28 mouse cellular contexts compared by ENCODE assay signal in genomic region chr10:8043416-8044163, GRCm38 (mm10).
DNase-seq lines count a peak whose midpoint lies in the region; ATAC-seq and TF ChIP-seq lines count a peak whose summit lies in the region.
"Had no signal": no experiment of that assay in that cellular context is flagged by ENCODE, and none has a peak within 500 bp of the region (broad histone marks: within the 10 kb centered on the region; RNA-seq: fewer than 3 reads in every experiment).

No protein-coding gene starts in this region.

- H3K4me2 ChIP-seq in liver, embryonic 11.5 days: no peak overlapping the region
- H3K4me2 ChIP-seq: forebrain, embryonic 13.5 days; heart, embryonic 12.5 days; hindbrain, embryonic 13.5 days; limb, embryonic 12.5 days; liver, embryonic 13.5 days had no signal

- H3K36me3 ChIP-seq in liver, adult 2 months (ENCODE audit: control insufficient read depth, insufficient read depth, low read length): no peaks in the 10 kb centered on the region
- H3K36me3 ChIP-seq in liver, embryonic 11.5 days (ENCODE audit: control insufficient read depth, insufficient read depth, low read length): no peaks in the 10 kb centered on the region
- H3K36me3 ChIP-seq: heart, embryonic 12.5 days; hindbrain, embryonic 13.5 days; limb, embryonic 12.5 days; liver, embryonic 13.5 days had no signal

- H3K9me3 ChIP-seq in liver, embryonic 11.5 days (ENCODE audit: control insufficient read depth, low read length): no peaks in the 10 kb centered on the region
- H3K9me3 ChIP-seq: forebrain, embryonic 13.5 days; heart, embryonic 12.5 days; hindbrain, embryonic 13.5 days; limb, embryonic 12.5 days; liver, embryonic 13.5 days had no signal

- DNase-seq in kidney, adult 9 months: peak; percentile 64
- DNase-seq in kidney, adult 18-20 months: no peak
- peak; percentile 58 for DNase-seq in liver, adult 2 months (ENCODE audit: extremely low read depth, low read depth, low spot score)
- no peak for DNase-seq in liver, embryonic 11.5 days (ENCODE audit: low spot score)
- peak; percentile 39 for DNase-seq in large intestine, adult 2 months (ENCODE audit: low read depth, low spot score)
- no peak for DNase-seq in spleen, postnatal 14 days (ENCODE audit: low spot score in 2 of 2)
- no peak for DNase-seq in ovary, postnatal 10 days (ENCODE audit: low spot score)
- DNase-seq: adrenal gland, postnatal 14 days; cerebellum, adult 11 months; cerebellum, adult 9-10 months; cerebellum, postnatal 36 days; gastrocnemius, postnatal 14 days; heart, postnatal 4 days; liver, embryonic 13.5 days; lung, adult 2 months; lung, postnatal 10 days; midbrain, embryonic 14.5 days; retina, postnatal 1 day; right cerebral cortex, postnatal 14 days; thymus, adult 2 months; thymus, postnatal 4 days had no signal

- H3K9ac ChIP-seq in liver, adult 2 months (ENCODE audit: low read depth, low read length): no peak overlapping the region
- no peak overlapping the region for H3K9ac ChIP-seq in liver, embryonic 11.5 days (ENCODE audit: low read depth, low read length)
- H3K9ac ChIP-seq: forebrain, embryonic 13.5 days; heart, embryonic 12.5 days; hindbrain, embryonic 13.5 days; limb, embryonic 12.5 days; liver, embryonic 13.5 days had no signal

- no peaks in the 10 kb centered on the region for H3K79me2 ChIP-seq in liver, adult 2 months (ENCODE audit: control insufficient read depth, insufficient read depth, low read length)

- TF ChIP-seq POLR2A in liver, adult 2 months (IDR thresholded peaks at IDR 0.05; ENCODE audit: extremely low read depth, insufficient read depth, low read length): no peak

- no peak for ATAC-seq in liver, embryonic 11.5 days (replicated peaks; ENCODE audit: low FRiP score)
- ATAC-seq: forebrain, embryonic 13.5 days had no signal

- no peak overlapping the region for H3K27ac ChIP-seq in liver, adult 2 months (replicated peaks; ENCODE audit: insufficient read depth, low read depth, low read length)
- H3K27ac ChIP-seq in liver, embryonic 11.5 days (ENCODE audit: low read depth, low read length): no peak overlapping the region
- H3K27ac ChIP-seq: forebrain, embryonic 13.5 days; hindbrain, embryonic 13.5 days; layer of hippocampus, adult 2 months; left cerebral cortex, adult 2 months; limb, embryonic 12.5 days; liver, embryonic 13.5 days; macrophage had no signal

- TF ChIP-seq CTCF in liver, adult 2 months (IDR thresholded peaks at IDR 0.05; ENCODE audit: low read depth, low read length): no peak

- no peak overlapping the region for H3K4me3 ChIP-seq in liver, adult 2 months (ENCODE audit: insufficient read depth, low read depth, low read length)
- H3K4me3 ChIP-seq in liver, embryonic 11.5 days (ENCODE audit: low read depth, low read length): no peak overlapping the region
- H3K4me3 ChIP-seq: forebrain, embryonic 13.5 days; heart, embryonic 12.5 days; hindbrain, embryonic 13.5 days; layer of hippocampus, adult 2 months; left cerebral cortex, adult 2 months; limb, embryonic 12.5 days; liver, embryonic 13.5 days had no signal

- 83% methylated on average over 3 of the region's 3 CpGs for WGBS in liver, adult 2 months
- 79% methylated on average over 3 of the region's 3 CpGs for WGBS in liver, embryonic 11.5 days
- WGBS in large intestine, adult 2 months: 64% methylated on average over 3 of the region's 3 CpGs

- H3K4me1 ChIP-seq in liver, adult 2 months (ENCODE audit: control insufficient read depth, insufficient read depth, low read length): peaks cover 4% of the 10 kb centered on the region; the same call in 1 of the 2 replicates
- H3K4me1 ChIP-seq in liver, embryonic 11.5 days (replicated peaks; ENCODE audit: control insufficient read depth, insufficient read depth, low read length): 0 out of 2 replicates have a peak, but pooled peaks cover 3% of the 10 kb centered on the region

- H3K27me3 ChIP-seq in liver, adult 2 months (ENCODE audit: control insufficient read depth, insufficient read depth, low read length): no peaks in the 10 kb centered on the region
- H3K27me3 ChIP-seq in liver, embryonic 11.5 days (replicated peaks; ENCODE audit: control insufficient read depth, insufficient read depth, low read length): no peaks in the 10 kb centered on the region
- H3K27me3 ChIP-seq: forebrain, embryonic 13.5 days; heart, embryonic 12.5 days; hindbrain, embryonic 13.5 days; limb, embryonic 12.5 days; liver, embryonic 13.5 days had no signal

Comparison
In these comparisons a context has a peak if more than half of its experiments do, and no peak if none do; other contexts are left out.
1. DNase-seq: peak in kidney, adult 9 months (single experiment), liver, adult 2 months (single experiment) and large intestine, adult 2 months (single experiment); none in kidney, adult 18-20 months (single experiment), liver, embryonic 11.5 days (single experiment), spleen, postnatal 14 days (0 of 2) and ovary, postnatal 10 days (single experiment).